Mouse (Mus musculus) liver, embryonic 14.5 days (tissue): ENCODE data around the gene Utp3.

Experiments used
- CTCF ChIP-seq: IDR thresholded peaks from 2 replicates; pipeline ENCODE4 v1.5.1; 2016; ENCODE audit warnings: antibody characterized with exemption, low read depth, control low read depth
- EP300 ChIP-seq: IDR thresholded peaks from 2 replicates; pipeline ENCODE4 v1.6.1; 2016; ENCODE audit warnings: antibody characterized with exemption, low read depth

GRCm38 (mm10) chr5:88527657-88528056 lies 26.6 kb upstream of the Utp3 start, which contains the start of gene Jchain:
- no peak for TF ChIP-seq CTCF
- no peak for TF ChIP-seq EP300
